Mouse (Mus musculus) forebrain, embryonic 14.5 days (tissue): ENCODE data around the gene Hrct1. TPM values are rescaled to one million over a fixed set of nuclear protein-coding genes. Genes with fewer than 3 reads are reported as not detected.

ENCODE experiments used
- ATAC-seq: fragments of 200-750 bp; cut with Nextera tagmentation; 2 replicates; pipeline ENCODE4 v1.8.0; 2017; ENCODE audit warnings: mild to moderate bottlenecking, moderate library complexity
- DNase-seq: peaks from one replicate; pipeline ENCODE4 v3.0.0-alpha.2; 2015; ENCODE audit warnings: low spot score
- H3K27ac ChIP-seq: fragments of 300-500 bp; sonication (generic); 2 replicates; pipeline ENCODE4 v1.5.1; 2014; ENCODE audit warnings: low read depth, mild to moderate bottlenecking, control low read depth, low read length, moderate library complexity
- H3K27me3 ChIP-seq: fragments of 300-500 bp; sonication (generic); replicated peaks from 2 replicates; pipeline ENCODE4 v1.6.1; 2014; ENCODE audit warnings: low read length, control low read depth, mixed read lengths; ENCODE audit not compliant: control insufficient read depth, insufficient read depth
- H3K36me3 ChIP-seq: fragments of 300-500 bp; sonication (generic); 2 replicates; pipeline ENCODE4 v1.6.1; 2014; ENCODE audit warnings: low read length, control low read depth; ENCODE audit not compliant: control insufficient read depth, insufficient read depth
- H3K4me1 ChIP-seq: fragments of 300-500 bp; sonication (generic); 2 replicates; pipeline ENCODE4 v1.6.1; 2014; ENCODE audit warnings: antibody characterized with exemption, low read length, control low read depth; ENCODE audit not compliant: control insufficient read depth, insufficient read depth
- H3K4me2 ChIP-seq: fragments of 300-500 bp; sonication (generic); 2 replicates; pipeline ENCODE4 v1.6.1; 2014; ENCODE audit warnings: mild to moderate bottlenecking, control low read depth, low read length
- H3K4me3 ChIP-seq: fragments of 300-500 bp; sonication (generic); 2 replicates; pipeline ENCODE4 v1.5.1; 2014; ENCODE audit warnings: low read depth, low read length, control low read depth
- H3K9ac ChIP-seq: fragments of 300-500 bp; sonication (generic); 2 replicates; pipeline ENCODE4 v1.6.1; 2014; ENCODE audit warnings: mild to moderate bottlenecking, low read length, control low read depth, moderate library complexity
- H3K9me3 ChIP-seq: fragments of 300-500 bp; sonication (generic); replicated peaks from 2 replicates; pipeline ENCODE4 v1.6.1; 2016; ENCODE audit warnings: low read length, control low read depth, mixed read lengths; ENCODE audit not compliant: control insufficient read depth
- WGBS: fragments of 180-500 bp; shearing (Covaris S2); extraction: QIAGEN DNeasy Blood & Tissue Kit; methylation state at CpG from one replicate; pipeline ENCODE4 v1.1.7; 2014; 5-methylcytosine and 5-hydroxymethylcytosine counted together
- polyA plus RNA-seq: library from polyadenylated mRNA; unstranded; fragments of >200 nt; fragmentation: Nextera tagmentation; extraction: Ambion mirVana; gene quantifications from 2 replicates; pipeline ENCODE4 v1.2.1, GENCODE M21; 2014

Gene Hrct1
- 0.36 and 0.45 TPM in 2 replicates for polyA plus RNA-seq

- Histone ChIP-seq H3K9ac (no peak within 1 kb of the TSS), H3K4me2 (no peak within 1 kb of the TSS), H3K4me1 (no peaks in the 10 kb centered on the region), H3K36me3 (no peaks in the 10 kb centered on the region), H3K27ac (no peak within 1 kb of the TSS), H3K4me3 (no peak within 1 kb of the TSS), H3K9me3 (no peaks in the 10 kb centered on the region), H3K27me3 (no peaks in the 10 kb centered on the region)
- DNase-seq (no peak), ATAC-seq (no peak)
- WGBS = 49% methylated on average over 3 of the region's 3 CpGs
Observed at GRCm38 (mm10) chr4:43726995-43727394, at the start of gene Hrct1. Hrct1 (plus strand) TSS chr4:43727188.

- Histone ChIP-seq H3K9ac (no peak overlapping the region), H3K4me3 (no peak overlapping the region), H3K27me3 (no peaks in the 10 kb centered on the region), H3K36me3 (peaks cover 87% of the 10 kb centered on the region), H3K4me1 (no peaks in the 10 kb centered on the region), H3K9me3 (no peaks in the 10 kb centered on the region), H3K4me2 (no peak overlapping the region), H3K27ac (no peak overlapping the region)
- WGBS = 89% methylated on average over 6 of the region's 6 CpGs
- no peak for DNase-seq
- no peak for ATAC-seq
Observed at GRCm38 (mm10) chr4:43678541-43678940, 48.4 kb upstream of the Hrct1 start.

- Histone ChIP-seq H3K9ac (no peak overlapping the region), H3K4me2 (no peak overlapping the region), H3K36me3 (peaks cover 88% of the 10 kb centered on the region), H3K4me3 (no peak overlapping the region), H3K27ac (no peak overlapping the region), H3K4me1 (no peaks in the 10 kb centered on the region), H3K9me3 (no peaks in the 10 kb centered on the region), H3K27me3 (no peaks in the 10 kb centered on the region)
- ATAC-seq (no peak), DNase-seq (no peak)
- WGBS = 91% methylated on average over 7 of the region's 7 CpGs
Observed at GRCm38 (mm10) chr4:43679416-43680043, 47.5 kb upstream of the Hrct1 start.

GRCm38 (mm10) chr4:43690021-43690420, 37.0 kb upstream of the Hrct1 start:
- Histone ChIP-seq H3K27me3 (no peaks in the 10 kb centered on the region), H3K9me3 (no peaks in the 10 kb centered on the region), H3K4me1 (no peaks in the 10 kb centered on the region), H3K27ac (no peak overlapping the region), H3K4me3 (no peak overlapping the region), H3K36me3 (peaks cover 55% of the 10 kb centered on the region), H3K4me2 (no peak overlapping the region), H3K9ac (no peak overlapping the region)
- 93% methylated on average over 17 of the region's 17 CpGs for WGBS
- no peak for ATAC-seq
- no peak for DNase-seq

GRCm38 (mm10) chr4:43691026-43691425, 36.0 kb upstream of the Hrct1 start:
- Histone ChIP-seq H3K27ac (no peak overlapping the region), H3K4me3 (no peak overlapping the region), H3K27me3 (no peaks in the 10 kb centered on the region), H3K9ac (no peak overlapping the region), H3K4me1 (no peaks in the 10 kb centered on the region), H3K36me3 (peaks cover 44% of the 10 kb centered on the region), H3K4me2 (no peak overlapping the region), H3K9me3 (no peaks in the 10 kb centered on the region)
- ATAC-seq (no peak), DNase-seq (no peak)
- 87% methylated on average over 5 of the region's 5 CpGs for WGBS

GRCm38 (mm10) chr4:43693806-43694241, 33.2 kb upstream of the Hrct1 start:
- Histone ChIP-seq H3K9ac (no peak overlapping the region), H3K27me3 (no peaks in the 10 kb centered on the region), H3K4me1 (no peaks in the 10 kb centered on the region), H3K27ac (no peak overlapping the region), H3K9me3 (no peaks in the 10 kb centered on the region), H3K4me3 (no peak overlapping the region), H3K36me3 (peaks cover 23% of the 10 kb centered on the region), H3K4me2 (no peak overlapping the region)
- ATAC-seq (no peak), DNase-seq (no peak)
- WGBS = 82% methylated on average over 5 of the region's 5 CpGs

- H3K4me2 ChIP-seq = no peak overlapping the region
- no peaks in the 10 kb centered on the region for H3K9me3 ChIP-seq
- 88% methylated on average over 1 of the region's 1 CpGs for WGBS
- ATAC-seq = no peak
- peaks cover 15% of the 10 kb centered on the region for H3K36me3 ChIP-seq
- no peaks in the 10 kb centered on the region for H3K4me1 ChIP-seq
- no peak overlapping the region for H3K27ac ChIP-seq
- H3K9ac ChIP-seq = no peak overlapping the region
- H3K27me3 ChIP-seq = no peaks in the 10 kb centered on the region
- H3K4me3 ChIP-seq = no peak overlapping the region
- DNase-seq = no peak
Observed at GRCm38 (mm10) chr4:43694439-43695248, 32.3 kb upstream of the Hrct1 start.

- Histone ChIP-seq H3K9me3 (no peaks in the 10 kb centered on the region), H3K9ac (no peak overlapping the region), H3K4me2 (no peak overlapping the region), H3K27me3 (no peaks in the 10 kb centered on the region), H3K4me1 (no peaks in the 10 kb centered on the region), H3K36me3 (peaks cover 8% of the 10 kb centered on the region), H3K27ac (no peak overlapping the region), H3K4me3 (no peak overlapping the region)
- DNase-seq = no peak
- WGBS = 31% methylated on average over 9 of the region's 9 CpGs
- no peak for ATAC-seq
Observed at GRCm38 (mm10) chr4:43695249-43695671, 31.7 kb upstream of the Hrct1 start.

- peak; percentile 47 for DNase-seq
- WGBS = 64% methylated on average over 13 of the region's 13 CpGs
Observed at GRCm38 (mm10) chr4:43696561-43696960, 30.4 kb upstream of the Hrct1 start.

More at GRCm38 (mm10) chr4:43696561-43696960, 30.4 kb upstream of the Hrct1 start:
- Histone ChIP-seq H3K4me2 (no peak overlapping the region), H3K27ac (no peak overlapping the region), H3K4me1 (no peaks in the 10 kb centered on the region), H3K36me3 (no peaks in the 10 kb centered on the region), H3K27me3 (no peaks in the 10 kb centered on the region), H3K9ac (no peak overlapping the region), H3K9me3 (no peaks in the 10 kb centered on the region), H3K4me3 (no peak overlapping the region)
- ATAC-seq = peak; percentile 46; the same call in 1 of the 2 replicates
